Comparison of ENCODE assay signal across 12 mouse cellular contexts in the genomic region with DNA sequence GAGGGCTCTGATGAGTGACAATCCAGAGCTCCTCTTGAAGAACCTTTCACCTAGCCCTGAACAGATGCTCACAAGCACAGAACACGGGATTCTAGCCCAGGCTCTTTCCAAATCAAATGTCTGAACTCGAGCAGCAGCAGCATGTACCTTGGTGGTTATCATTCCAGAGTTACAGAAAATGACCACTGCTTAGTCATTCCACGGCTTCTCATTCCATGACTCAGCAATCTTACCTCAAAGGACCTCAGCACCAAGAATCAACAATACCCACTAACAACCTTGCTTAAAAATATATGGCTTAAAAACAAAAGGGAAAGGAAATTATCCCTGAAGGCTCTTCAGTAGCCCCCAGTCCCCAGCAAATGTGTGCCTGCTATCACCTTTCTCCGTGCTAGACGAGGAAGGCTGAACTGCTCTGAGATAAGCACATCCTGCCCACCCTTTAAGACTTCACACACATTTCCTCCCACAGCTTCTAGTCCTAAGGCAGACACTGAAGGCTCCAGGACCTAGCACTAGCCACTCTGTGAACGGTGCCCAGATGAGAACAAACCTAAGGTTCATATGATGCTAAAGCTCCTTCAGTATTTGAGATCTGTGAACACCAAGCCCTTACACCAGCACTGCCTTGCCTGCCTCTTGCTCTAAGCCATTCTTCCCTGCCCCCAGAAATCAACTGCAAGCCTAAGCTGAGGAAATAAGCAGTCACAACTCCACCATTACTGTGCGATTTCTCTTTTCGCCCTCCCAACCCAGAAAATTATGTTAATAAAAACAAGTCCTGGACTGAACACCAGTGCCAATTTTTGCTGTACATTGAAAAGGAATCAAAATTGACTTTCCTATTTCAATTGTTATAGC. TPM values are rescaled to one million over a fixed set of nuclear protein-coding genes. Genes with fewer than 3 reads are reported as not detected.
A peak's percentile ranks its signal among the peaks of the same experiment; 100 is the strongest.
DNase-seq lines count a peak whose midpoint lies in the region; ATAC-seq and TF ChIP-seq lines count a peak whose summit lies in the region.
"Had no signal": no experiment of that assay in that cellular context is flagged by ENCODE, and none has a peak within 500 bp of the region (broad histone marks: within the 10 kb centered on the region; RNA-seq: fewer than 3 reads in every experiment).

No protein-coding gene starts in this region.

- peak; percentile 34 for DNase-seq in kidney, adult 11 months
- no peak for DNase-seq in G1E (ENCODE audit: low spot score)
- peak; percentile 65 for DNase-seq in c-Kit-positive CD71-positive TER-119-positive erythroid progenitor cells, embryonic 14.5 days (ENCODE audit: low spot score)
- DNase-seq in layer of hippocampus, adult 2 months (ENCODE audit: low spot score in 2 of 2): no peak
- no peak for DNase-seq in layer of hippocampus, postnatal 14 days (ENCODE audit: low spot score in 2 of 2)
- DNase-seq: cerebellum, postnatal 36 days; gastrocnemius, postnatal 10 days; heart, postnatal 4 days had no signal

- ATAC-seq in kidney, embryonic 16.5 days (ENCODE audit: low FRiP score, low TSS enrichment): no peak
- ATAC-seq in G1E (ENCODE audit: extremely low read depth, insufficient number of reproducible peaks, low FRiP score, poor library complexity, severe bottlenecking): peak; percentile 59
- peak; percentile 89 for ATAC-seq in liver, embryonic 15.5 days (ENCODE audit: insufficient read depth)
- ATAC-seq in cerebellum, adult (ENCODE audit: insufficient number of reproducible peaks, low FRiP score, low TSS enrichment): no peak

- peaks cover 70% of the 10 kb centered on the region for H3K36me3 ChIP-seq in kidney, embryonic 16.5 days (ENCODE audit: insufficient read depth, low read length)
- H3K36me3 ChIP-seq in G1E (replicated peaks): peaks cover 92% of the 10 kb centered on the region
- H3K36me3 ChIP-seq in liver, embryonic 15.5 days (replicated peaks): peaks cover 92% of the 10 kb centered on the region

- H3K9me3 ChIP-seq in kidney, embryonic 16.5 days (ENCODE audit: low read length): no peaks in the 10 kb centered on the region
- no peaks in the 10 kb centered on the region for H3K9me3 ChIP-seq in G1E (replicated peaks)
- H3K9me3 ChIP-seq in liver, embryonic 15.5 days (replicated peaks): no peaks in the 10 kb centered on the region
- H3K9me3 ChIP-seq: limb, embryonic 15.5 days had no signal

- H3K4me3 ChIP-seq in kidney, embryonic 16.5 days (ENCODE audit: low read length): no peak overlapping the region
- peak overlapping the region; percentile 7; the same call in 1 of the 2 replicates for H3K4me3 ChIP-seq in G1E (ENCODE audit: low read depth, low read length)
- H3K4me3 ChIP-seq in liver, embryonic 15.5 days (replicated peaks): no peak overlapping the region; the same call in 1 of the 2 replicates
- H3K4me3 ChIP-seq in layer of hippocampus, adult 2 months: no peak overlapping the region
- H3K4me3 ChIP-seq: limb, embryonic 15.5 days had no signal

- no peak overlapping the region for H3K27ac ChIP-seq in kidney, embryonic 16.5 days (ENCODE audit: low read length)
- H3K27ac ChIP-seq in liver, embryonic 15.5 days (replicated peaks): peak overlapping the region; percentile 89
- no peak overlapping the region for H3K27ac ChIP-seq in layer of hippocampus, adult 2 months
- H3K27ac ChIP-seq: limb, embryonic 15.5 days had no signal

- H3K4me2 ChIP-seq in kidney, embryonic 16.5 days (replicated peaks; ENCODE audit: low read depth, low read length): no peak overlapping the region
- peak overlapping the region; percentile 51 for H3K4me2 ChIP-seq in liver, embryonic 15.5 days
- H3K4me2 ChIP-seq: limb, embryonic 15.5 days had no signal

- TF ChIP-seq CTCF in G1E (IDR thresholded peaks at IDR 0.05; ENCODE audit: low read depth, low read length): no peak
- TF ChIP-seq CTCF in layer of hippocampus, adult 2 months (conservative IDR thresholded peaks at IDR 0.05): no peak

- H3K9ac ChIP-seq in kidney, embryonic 16.5 days (replicated peaks; ENCODE audit: low read length): no peak overlapping the region
- H3K9ac ChIP-seq in liver, embryonic 15.5 days: peak overlapping the region; percentile 34
- H3K9ac ChIP-seq: limb, embryonic 15.5 days had no signal

- 82% methylated on average over 8 of the region's 8 CpGs for WGBS in kidney, embryonic 16.5 days
- 32% methylated on average over 8 of the region's 8 CpGs for WGBS in liver, embryonic 15.5 days (ENCODE audit: insufficient replicate concordance)

- no peaks in the 10 kb centered on the region for H3K4me1 ChIP-seq in kidney, embryonic 16.5 days (ENCODE audit: insufficient read depth, low read length)
- H3K4me1 ChIP-seq in G1E (ENCODE audit: insufficient read depth, low read depth, low read length): peaks cover 57% of the 10 kb centered on the region
- peaks cover 19% of the 10 kb centered on the region for H3K4me1 ChIP-seq in liver, embryonic 15.5 days (replicated peaks)
- H3K4me1 ChIP-seq: limb, embryonic 15.5 days had no signal

- H3K27me3 ChIP-seq in kidney, embryonic 16.5 days (ENCODE audit: insufficient read depth, low read length): no peaks in the 10 kb centered on the region
- no peaks in the 10 kb centered on the region for H3K27me3 ChIP-seq in G1E (ENCODE audit: insufficient read depth, low read length)
- H3K27me3 ChIP-seq in liver, embryonic 15.5 days: no peaks in the 10 kb centered on the region
- H3K27me3 ChIP-seq: limb, embryonic 15.5 days had no signal

RNA-seq across cellular contexts. Expression of a gene that starts 12.1 kb away (rescaled TPM):
- 67.5 and 68.8 TPM in 2 replicates for polyA plus RNA-seq in kidney, embryonic 16.5 days (2015; fragmentation: Nextera tagmentation; extraction: Ambion mirVana)
- total RNA-seq in G1E (2014; fragmentation: Nextera tagmentation) (75.9 and 79.0 TPM in 2 replicates), G1E (2017) (22.5 and 30.2 TPM in 2 replicates)
- 113 and 145 TPM in 2 replicates for polyA plus RNA-seq in G1E (2012)
- 24.5 and 25.4 TPM in 2 replicates for polyA plus RNA-seq in liver, embryonic 15.5 days (2015; fragmentation: Nextera tagmentation; extraction: Ambion mirVana)
- total RNA-seq in layer of hippocampus, adult 2 months (2021): 100 to 1,000 TPM; 337 to 340 TPM
- total RNA-seq in layer of hippocampus, postnatal 14 days (2021): 100 to 1,000 TPM; 237 to 281 TPM

RNA-seq across cellular contexts. Expression of a gene that starts 54.0 kb away (rescaled TPM):
- polyA plus RNA-seq in kidney, embryonic 16.5 days (2015; fragmentation: Nextera tagmentation; extraction: Ambion mirVana): 17.4 and 17.5 TPM in 2 replicates
- total RNA-seq in G1E (2014; fragmentation: Nextera tagmentation) (15.4 and 18.1 TPM in 2 replicates), G1E (2017) (3.3 and 4.6 TPM in 2 replicates)
- polyA plus RNA-seq in G1E (2012): 3.6 and 5.2 TPM in 2 replicates
- polyA plus RNA-seq in liver, embryonic 15.5 days (2015; fragmentation: Nextera tagmentation; extraction: Ambion mirVana): 3.3 and 3.7 TPM in 2 replicates
- total RNA-seq in layer of hippocampus, adult 2 months (2021): 10 to 100 TPM; 10.7 to 11.9 TPM
- 10 to 100 TPM; 15.0 to 15.7 TPM for total RNA-seq in layer of hippocampus, postnatal 14 days (2021)

Comparison
In these comparisons a context has a peak if more than half of its experiments do, and no peak if none do; other contexts are left out.
1. DNase-seq: peak in kidney, adult 11 months (single experiment) and c-Kit-positive CD71-positive TER-119-positive erythroid progenitor cells, embryonic 14.5 days (single experiment); none in G1E (single experiment), layer of hippocampus, adult 2 months (0 of 2) and layer of hippocampus, postnatal 14 days (0 of 2).
2. ATAC-seq: peak in G1E (single experiment) and liver, embryonic 15.5 days (single experiment); none in kidney, embryonic 16.5 days (single experiment) and cerebellum, adult (single experiment).